Mouse (Mus musculus): ENCODE measurements around the gene Hhipl2. TPM values are rescaled to one million over a fixed set of nuclear protein-coding genes. Genes with fewer than 3 reads are reported as not detected.

The Hhipl2 gene
- polyA plus RNA-seq, 1 experiment: not detected

DNA sequence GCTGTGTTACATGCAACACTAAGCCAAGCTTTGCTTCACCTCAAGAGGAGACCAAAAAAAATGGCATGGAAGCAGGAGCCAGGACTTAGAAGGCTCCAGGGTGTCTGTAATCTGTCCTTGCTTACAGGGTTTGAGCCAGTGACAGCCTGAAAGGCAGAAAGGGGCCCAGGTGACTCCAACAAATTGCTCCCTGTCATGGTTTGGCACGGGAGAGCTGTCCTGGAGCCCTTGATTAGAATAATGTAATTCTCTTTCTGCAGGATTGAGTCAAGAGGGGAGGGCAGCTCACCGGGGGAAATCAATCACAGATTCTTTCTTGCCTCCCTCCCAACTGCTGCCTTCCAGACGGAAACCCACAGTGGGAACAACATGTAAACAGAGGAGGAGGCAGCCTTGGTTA is 35.1 kb downstream of the Hhipl2 start:
- Histone ChIP-seq H3K27ac (ENCODE audit: insufficient read depth, low read length) (no peak overlapping the region), H3K4me3 (ENCODE audit: insufficient read depth, low read length) (no peak overlapping the region), H3K4me1 (ENCODE audit: control insufficient read depth, insufficient read depth, low read length) (no peaks in the 10 kb centered on the region)
- no peak for TF ChIP-seq POLR2A (IDR thresholded peaks at IDR 0.05; ENCODE audit: low read depth, low read length)

Other genes with a start within 250 kb of the Hhipl2 start
- gene Disp1, start 196.7 kb upstream of the Hhipl2 start, polyA plus RNA-seq (2011; ENCODE audit: insufficient read length, low read depth, missing spikeins): 25.3 and 26.5 TPM in 2 replicates
- gene Aida, start 121.6 kb upstream of the Hhipl2 start, polyA plus RNA-seq (2011; ENCODE audit: insufficient read length, low read depth, missing spikeins): 138 and 159 TPM in 2 replicates
- 63.2 and 63.5 TPM in 2 replicates for gene Brox, start 120.9 kb upstream of the Hhipl2 start, polyA plus RNA-seq (2011; ENCODE audit: insufficient read length, low read depth, missing spikeins)
- gene Mia3, start 48.7 kb upstream of the Hhipl2 start, polyA plus RNA-seq (2011; ENCODE audit: insufficient read length, low read depth, missing spikeins): 314 and 343 TPM in 2 replicates
- gene Taf1a, start 29.2 kb upstream of the Hhipl2 start, polyA plus RNA-seq (2011; ENCODE audit: insufficient read length, low read depth, missing spikeins): 11.3 and 19.6 TPM in 2 replicates